ENCODE assay signal across 17 mouse cellular contexts in the genomic region with DNA sequence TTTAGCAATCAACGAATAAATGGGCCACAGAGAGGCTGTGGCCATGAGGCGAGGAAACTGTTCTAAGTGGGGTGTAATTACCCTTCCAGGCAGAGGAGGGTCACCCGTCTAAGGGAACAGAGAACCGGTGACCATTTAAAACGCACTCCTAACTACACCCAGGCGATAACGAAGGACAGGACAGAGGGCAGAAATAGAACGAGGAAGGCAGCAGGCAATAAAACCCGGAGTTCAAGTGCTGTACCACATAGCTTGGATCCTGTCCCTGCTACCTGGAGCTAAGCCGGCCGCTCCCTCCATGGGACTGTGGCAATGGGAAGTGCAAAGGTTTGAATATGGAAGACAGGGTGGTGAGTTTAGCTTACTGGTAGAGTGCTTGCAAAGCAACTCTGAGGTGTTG. TPM values are rescaled to one million over a fixed set of nuclear protein-coding genes. Genes with fewer than 3 reads are reported as not detected.
DNase-seq lines count a peak whose midpoint lies in the region; ATAC-seq and TF ChIP-seq lines count a peak whose summit lies in the region.
"Had no signal": no experiment of that assay in that cellular context is flagged by ENCODE, and none has a peak within 500 bp of the region (broad histone marks: within the 10 kb centered on the region; RNA-seq: fewer than 3 reads in every experiment).

No protein-coding gene starts in this region.

- peak overlapping the region; percentile 33; the same call in 1 of the 2 replicates for H3K4me3 ChIP-seq in heart, embryonic 10.5 days
- no peak overlapping the region for H3K4me3 ChIP-seq in intestine, embryonic 15.5 days (replicated peaks)
- H3K4me3 ChIP-seq in small intestine, adult 2 months (ENCODE audit: low read depth, low read length): no peak overlapping the region
- H3K4me3 ChIP-seq: hindbrain, embryonic 12.5 days; neural tube, embryonic 12.5 days had no signal

- H3K9me3 ChIP-seq in heart, embryonic 10.5 days: no peaks in the 10 kb centered on the region
- no peaks in the 10 kb centered on the region for H3K9me3 ChIP-seq in intestine, embryonic 15.5 days
- H3K9me3 ChIP-seq: hindbrain, embryonic 12.5 days; neural tube, embryonic 12.5 days had no signal

- no peak overlapping the region for H3K9ac ChIP-seq in intestine, embryonic 15.5 days
- H3K9ac ChIP-seq: forebrain, postnatal 0 days; hindbrain, embryonic 12.5 days; neural tube, embryonic 12.5 days had no signal

- no peak for TF ChIP-seq CTCF in small intestine, adult 2 months (IDR thresholded peaks at IDR 0.05; ENCODE audit: extremely low read depth, insufficient read length, insufficient replicate concordance, low read depth, low read length)

- H3K36me3 ChIP-seq in heart, embryonic 10.5 days: no peaks in the 10 kb centered on the region
- no peaks in the 10 kb centered on the region for H3K36me3 ChIP-seq in intestine, embryonic 15.5 days
- no peaks in the 10 kb centered on the region for H3K36me3 ChIP-seq in small intestine, adult 2 months (ENCODE audit: control insufficient read depth, insufficient read depth, low read length)
- H3K36me3 ChIP-seq: hindbrain, embryonic 12.5 days; neural tube, embryonic 12.5 days had no signal

- peak overlapping the region; percentile 80 for H3K27ac ChIP-seq in heart, embryonic 10.5 days
- H3K27ac ChIP-seq in intestine, embryonic 15.5 days: no peak overlapping the region
- H3K27ac ChIP-seq in small intestine, adult 2 months (ENCODE audit: insufficient read depth, low read depth, low read length): peak overlapping the region; percentile 85
- H3K27ac ChIP-seq: hindbrain, embryonic 12.5 days; macrophage; neural tube, embryonic 12.5 days had no signal

- TF ChIP-seq POLR2A in small intestine, adult 2 months (IDR thresholded peaks at IDR 0.05; ENCODE audit: low read depth, low read length): no peak

- peaks cover 23% of the 10 kb centered on the region; the same call in 1 of the 2 replicates for H3K4me1 ChIP-seq in heart, embryonic 10.5 days
- 0 out of 2 replicates have a peak, but pooled peaks cover 5% of the 10 kb centered on the region for H3K4me1 ChIP-seq in intestine, embryonic 15.5 days (replicated peaks)
- peaks cover 4% of the 10 kb centered on the region; the same call in 1 of the 2 replicates for H3K4me1 ChIP-seq in small intestine, adult 2 months (ENCODE audit: control insufficient read depth, insufficient read depth, insufficient read length, low read length)

- H3K4me2 ChIP-seq in intestine, embryonic 15.5 days (replicated peaks): peak overlapping the region; percentile 30; the same call in 1 of the 2 replicates
- H3K4me2 ChIP-seq: hindbrain, embryonic 12.5 days; neural tube, embryonic 12.5 days had no signal

- no peaks in the 10 kb centered on the region for H3K27me3 ChIP-seq in heart, embryonic 10.5 days (ENCODE audit: insufficient read depth, poor library complexity, severe bottlenecking)
- no peaks in the 10 kb centered on the region for H3K27me3 ChIP-seq in intestine, embryonic 15.5 days (replicated peaks)
- H3K27me3 ChIP-seq in small intestine, adult 2 months (ENCODE audit: control insufficient read depth, insufficient read depth, low read length): no peaks in the 10 kb centered on the region
- H3K27me3 ChIP-seq: neural tube, embryonic 12.5 days had no signal

- 11% methylated on average over 11 of the region's 11 CpGs for WGBS in heart, embryonic 10.5 days
- WGBS in intestine, embryonic 15.5 days: 17% methylated on average over 11 of the region's 11 CpGs
- WGBS in small intestine, adult 2 months: 13% methylated on average over 11 of the region's 11 CpGs

- ATAC-seq in intestine, embryonic 15.5 days: peak; percentile 84
- ATAC-seq: forebrain, postnatal 0 days had no signal

- DNase-seq in heart, embryonic 10.5 days (ENCODE audit: low spot score): no peak
- no peak for DNase-seq in heart, adult 8-10 months (ENCODE audit: low spot score)
- DNase-seq in R1 (ENCODE audit: low read depth, low spot score) (peak; percentile 8), adipocyte (ENCODE audit: low spot score) (no peak)
- no peak for DNase-seq in layer of hippocampus, postnatal 14 days (ENCODE audit: low spot score in 2 of 2)
- DNase-seq: adrenal gland, adult 8-10 months; cerebellum, adult 8-10 months; embryo, embryonic 11 days; forebrain, postnatal 0 days; gastrocnemius, postnatal 14 days; kidney, adult 8-10 months; thymus, postnatal 36 days had no signal

RNA-seq across cellular contexts. Expression of a gene that starts 40.2 kb away (rescaled TPM):
- polyA plus RNA-seq in heart, embryonic 10.5 days (2016; fragmentation: Nextera tagmentation; extraction: Ambion mirVana): 25.8 and 36.2 TPM in 2 replicates
- 100 to 1,000 TPM; 297 to 377 (median 334) TPM for total RNA-seq in heart, adult 8-10 months (2022)
- 24.9 and 25.3 TPM in 2 replicates for polyA plus RNA-seq in intestine, embryonic 15.5 days (2015; fragmentation: Nextera tagmentation; extraction: Ambion mirVana)
- 1.0 and 1.1 TPM in 2 replicates for polyA plus RNA-seq in small intestine, adult 2 months (2012; rRNA removed)
- total RNA-seq in layer of hippocampus, postnatal 14 days (2021): 100 to 1,000 TPM; 837 to 918 TPM

Comparison
In these comparisons a context has a peak if more than half of its experiments do, and no peak if none do; other contexts are left out.
1. RNA of a gene that starts 40.2 kb away (polyA plus RNA-seq): 25.8 to 36.2 TPM in heart, embryonic 10.5 days and 24.9 to 25.3 TPM in intestine, embryonic 15.5 days; 1.0 to 1.1 TPM in small intestine, adult 2 months; every median in the first group is over 10 times any median in the second.